Comparison of ENCODE assay signal across 16 mouse cellular contexts in genomic region chr16:58502566-58502965, GRCm38 (mm10). TPM values are rescaled to one million over a fixed set of nuclear protein-coding genes. Genes with fewer than 3 reads are reported as not detected.
DNase-seq lines count a peak whose midpoint lies in the region; ATAC-seq and TF ChIP-seq lines count a peak whose summit lies in the region.
"Had no signal": no experiment of that assay in that cellular context is flagged by ENCODE, and none has a peak within 500 bp of the region (broad histone marks: within the 10 kb centered on the region; RNA-seq: fewer than 3 reads in every experiment).

No protein-coding gene starts in this region.

- H3K9ac ChIP-seq in intestine, embryonic 15.5 days, result no peak overlapping the region
- H3K9ac ChIP-seq in intestine, postnatal 0 days (ENCODE audit: low read depth, low read length), result no peak overlapping the region
- no peak overlapping the region for H3K9ac ChIP-seq in liver, embryonic 15.5 days
- H3K9ac ChIP-seq: embryonic facial prominence, embryonic 13.5 days; forebrain, embryonic 12.5 days; neural tube, embryonic 15.5 days had no signal

- no peaks in the 10 kb centered on the region for H3K36me3 ChIP-seq in intestine, embryonic 15.5 days
- peaks cover 20% of the 10 kb centered on the region; the same call in 1 of the 2 replicates for H3K36me3 ChIP-seq in intestine, postnatal 0 days (ENCODE audit: control insufficient read depth, insufficient read depth)
- H3K36me3 ChIP-seq in megakaryocyte, embryonic 14.5 days (replicated peaks; ENCODE audit: low read length), result peaks cover 64% of the 10 kb centered on the region
- peaks cover 37% of the 10 kb centered on the region for H3K36me3 ChIP-seq in liver, embryonic 15.5 days (replicated peaks)
- H3K36me3 ChIP-seq: embryonic facial prominence, embryonic 13.5 days; forebrain, embryonic 12.5 days; neural tube, embryonic 15.5 days had no signal

- 44% methylated on average over 6 of the region's 6 CpGs for WGBS in intestine, embryonic 15.5 days
- 56% methylated on average over 6 of the region's 6 CpGs for WGBS in intestine, postnatal 0 days
- WGBS in liver, embryonic 15.5 days (ENCODE audit: insufficient replicate concordance), result 55% methylated on average over 6 of the region's 6 CpGs

- DNase-seq in heart, adult 11 months, result peak; percentile 81
- DNase-seq in heart, adult 18-20 months, result no peak
- DNase-seq in frontal cortex, postnatal 14 days (ENCODE audit: low spot score in 2 of 2), result no peak
- DNase-seq: cerebellum, postnatal 10 days; gastrocnemius, postnatal 25 days; kidney, adult 11 months; right cerebral cortex, adult 18-20 months; thymus, postnatal 36 days had no signal

- 0 out of 2 replicates have a peak overlapping the region, but pooled peaks have one; percentile 17 for H3K27ac ChIP-seq in intestine, embryonic 15.5 days
- H3K27ac ChIP-seq in intestine, postnatal 0 days (ENCODE audit: low read depth, low read length), result no peak overlapping the region
- H3K27ac ChIP-seq in liver, embryonic 15.5 days (replicated peaks), result peak overlapping the region; percentile 79
- H3K27ac ChIP-seq: embryonic facial prominence, embryonic 13.5 days; forebrain, embryonic 12.5 days; neural tube, embryonic 15.5 days had no signal

- H3K4me1 ChIP-seq in intestine, embryonic 15.5 days (replicated peaks), result peaks cover 3% of the 10 kb centered on the region
- H3K4me1 ChIP-seq in intestine, postnatal 0 days (replicated peaks; ENCODE audit: control insufficient read depth, insufficient read depth, low read length), result peaks cover 14% of the 10 kb centered on the region; the same call in 1 of the 2 replicates
- H3K4me1 ChIP-seq in megakaryocyte, embryonic 14.5 days, result peaks cover 94% of the 10 kb centered on the region
- H3K4me1 ChIP-seq in liver, embryonic 15.5 days (replicated peaks), result peaks cover 59% of the 10 kb centered on the region

- no peak for TF ChIP-seq CTCF in intestine, postnatal 0 days (IDR thresholded peaks at IDR 0.05; ENCODE audit: low read depth)

- ATAC-seq in intestine, embryonic 15.5 days, result no peak
- ATAC-seq in intestine, postnatal 0 days, result no peak
- ATAC-seq in megakaryocyte, adult 5-6 weeks (ENCODE audit: poor library complexity, severe bottlenecking), result no peak
- ATAC-seq in liver, embryonic 15.5 days (ENCODE audit: insufficient read depth), result no peak

- no peak overlapping the region for H3K4me2 ChIP-seq in intestine, embryonic 15.5 days (replicated peaks)
- H3K4me2 ChIP-seq in intestine, postnatal 0 days (replicated peaks; ENCODE audit: low read depth), result no peak overlapping the region
- H3K4me2 ChIP-seq in liver, embryonic 15.5 days, result peak overlapping the region; percentile 36; the same call in 1 of the 2 replicates
- H3K4me2 ChIP-seq: embryonic facial prominence, embryonic 13.5 days; forebrain, embryonic 12.5 days; neural tube, embryonic 15.5 days had no signal

- H3K27me3 ChIP-seq in intestine, embryonic 15.5 days (replicated peaks), result no peaks in the 10 kb centered on the region
- H3K27me3 ChIP-seq in intestine, postnatal 0 days (replicated peaks; ENCODE audit: control insufficient read depth, insufficient read depth, low read length), result no peaks in the 10 kb centered on the region
- no peaks in the 10 kb centered on the region for H3K27me3 ChIP-seq in megakaryocyte, embryonic 14.5 days (replicated peaks)
- no peaks in the 10 kb centered on the region for H3K27me3 ChIP-seq in liver, embryonic 15.5 days
- H3K27me3 ChIP-seq: embryonic facial prominence, embryonic 13.5 days; forebrain, embryonic 12.5 days; neural tube, embryonic 15.5 days had no signal

- no peaks in the 10 kb centered on the region for H3K9me3 ChIP-seq in intestine, embryonic 15.5 days
- H3K9me3 ChIP-seq in intestine, postnatal 0 days (ENCODE audit: control insufficient read depth), result no peaks in the 10 kb centered on the region
- H3K9me3 ChIP-seq in megakaryocyte, embryonic 14.5 days, result no peaks in the 10 kb centered on the region
- H3K9me3 ChIP-seq in liver, embryonic 15.5 days (replicated peaks), result no peaks in the 10 kb centered on the region
- H3K9me3 ChIP-seq: embryonic facial prominence, embryonic 13.5 days; forebrain, embryonic 12.5 days; neural tube, embryonic 15.5 days had no signal

- no peak overlapping the region for H3K4me3 ChIP-seq in intestine, embryonic 15.5 days (replicated peaks)
- no peak overlapping the region for H3K4me3 ChIP-seq in intestine, postnatal 0 days (ENCODE audit: low read depth, low read length)
- H3K4me3 ChIP-seq in megakaryocyte, embryonic 14.5 days (replicated peaks), result peak overlapping the region; percentile 87
- no peak overlapping the region for H3K4me3 ChIP-seq in liver, embryonic 15.5 days (replicated peaks)
- H3K4me3 ChIP-seq: embryonic facial prominence, embryonic 13.5 days; forebrain, embryonic 12.5 days; neural tube, embryonic 15.5 days had no signal

RNA-seq across cellular contexts. Expression of gene St3gal6, which starts 21.5 kb away (rescaled TPM):
- 10 to 100 TPM; 41.9 to 43.0 TPM for total RNA-seq in heart, adult 18-20 months (2021)
- polyA plus RNA-seq in intestine, embryonic 15.5 days (2015; fragmentation: Nextera tagmentation; extraction: Ambion mirVana), result 18.9 and 19.3 TPM in 2 replicates
- 32.5 and 32.6 TPM in 2 replicates for polyA plus RNA-seq in intestine, postnatal 0 days (2015; fragmentation: Nextera tagmentation; extraction: Ambion mirVana)
- polyA plus RNA-seq in megakaryocyte, embryonic 14.5 days (2012; ENCODE audit: insufficient read depth, low replicate concordance), result 157 and 159 TPM in 2 replicates
- total RNA-seq in megakaryocyte, adult 5-6 weeks (2015), result 9.4 and 15.6 TPM in 2 replicates
- 11.9 and 17.3 TPM in 2 replicates for total RNA-seq in megakaryocyte, adult 5-6 weeks (2017)
- polyA plus RNA-seq in liver, embryonic 15.5 days (2015; fragmentation: Nextera tagmentation; extraction: Ambion mirVana), result 25.7 and 26.7 TPM in 2 replicates
